Mouse (Mus musculus): ENCODE measurements at regions not wholly inside any gene's neighbourhood (a gene's known extent, or its start where the extent isn't known, plus 50 kb on each side); places are given as distances from the start of the nearest gene placed in this dataset.
"Not testable (repeated sequence)": the region's sequence is repeated elsewhere in the genome, so short reads cannot be mapped to it uniquely, and the experiment has no call there.

DNA sequence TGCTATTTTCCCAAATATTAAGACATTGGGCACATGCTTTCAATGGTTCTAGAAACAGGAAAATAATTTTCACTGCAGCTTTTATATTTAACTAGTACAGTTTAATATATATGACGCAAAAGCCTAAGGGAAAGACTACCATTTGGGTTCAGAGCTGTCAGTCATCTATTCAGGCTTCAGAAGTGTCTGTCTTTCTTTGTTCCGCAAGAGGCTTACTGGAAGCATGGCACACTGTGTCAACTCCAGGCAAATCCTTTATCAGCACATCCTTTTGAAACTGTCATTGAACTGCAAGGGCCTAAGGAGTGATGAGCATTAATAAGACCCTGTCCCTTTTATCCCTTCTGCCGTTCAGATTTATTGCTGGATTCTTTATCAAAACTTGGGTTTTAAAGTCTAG, 158.2 kb downstream of the Gm5152 start:
- not testable (repeated sequence) for H3K9me3 ChIP-seq (replicated peaks); H3K36me3 ChIP-seq; H3K27ac ChIP-seq (replicated peaks); H3K4me1 ChIP-seq; H3K27me3 ChIP-seq (replicated peaks); H3K4me3 ChIP-seq (replicated peaks); H3K4me2 ChIP-seq; H3K9ac ChIP-seq (replicated peaks); ATAC-seq (ENCODE audit: low FRiP score)
- WGBS = 77% methylated on average over 3 of the region's 3 CpGs

DNA sequence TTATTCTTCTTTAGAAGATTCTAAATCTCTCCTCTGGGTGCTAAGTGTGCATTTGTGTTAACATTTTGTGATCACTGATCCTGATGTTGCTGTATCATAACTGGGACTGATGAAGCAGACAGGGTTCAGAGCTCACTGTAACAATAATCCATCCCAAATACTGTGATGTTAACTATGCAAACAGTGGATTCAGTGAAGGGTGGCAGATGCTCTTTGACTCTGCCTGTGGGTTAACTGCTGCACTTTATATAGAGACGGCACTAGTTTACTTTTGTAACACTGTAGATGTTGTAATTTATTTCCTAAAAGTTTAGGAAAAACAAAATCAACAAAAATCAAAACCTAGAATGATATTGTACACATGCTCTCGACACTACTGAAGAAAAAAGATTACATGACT, 190.9 kb downstream of the Gm5152 start:
- ATAC-seq (ENCODE audit: low FRiP score) = no peak
- 79% methylated on average over 2 of the region's 2 CpGs for WGBS
- H3K4me2 ChIP-seq = no peak overlapping the region

DNA sequence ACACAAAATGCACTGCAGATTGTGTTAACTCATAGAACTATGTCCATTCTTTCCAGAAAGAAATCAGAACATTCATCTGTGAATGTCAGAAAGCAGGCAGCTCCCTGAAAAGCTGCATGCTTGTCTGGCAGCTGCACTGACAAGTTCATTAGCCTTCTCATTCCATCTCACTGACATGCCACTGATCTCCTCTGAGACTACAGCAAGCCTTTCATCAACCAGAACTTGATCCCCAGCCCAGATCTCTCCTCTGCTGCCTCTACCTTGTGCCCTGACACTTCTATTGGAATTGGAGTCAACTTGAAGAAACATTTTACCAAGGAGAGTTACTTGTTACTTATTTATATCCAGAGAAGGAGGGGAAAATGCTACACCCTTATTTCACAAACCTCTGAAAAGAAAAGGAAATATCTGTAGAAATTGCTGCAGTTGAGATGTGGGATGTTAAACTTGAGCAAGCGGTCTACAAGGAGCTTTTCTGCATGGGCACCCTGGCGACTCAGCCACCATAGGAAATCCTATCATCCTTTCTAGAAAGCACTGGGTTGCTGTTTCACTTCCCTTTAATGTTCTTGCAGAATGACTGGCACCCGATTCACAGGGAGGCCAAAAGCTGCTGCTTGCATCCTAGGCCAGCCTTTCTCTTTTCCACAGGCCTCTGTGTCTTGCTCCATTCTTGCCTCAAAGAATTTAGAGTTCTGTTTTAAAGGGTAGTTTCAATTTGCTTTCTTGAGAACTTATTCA, 191.5 kb downstream of the Gm5152 start:
- no peak for ATAC-seq (ENCODE audit: low FRiP score)
- Histone ChIP-seq H3K4me3 (replicated peaks) (no peak overlapping the region), H3K36me3 (no peaks in the 10 kb centered on the region), H3K9me3 (replicated peaks) (no peaks in the 10 kb centered on the region), H3K9ac (replicated peaks) (no peak overlapping the region), H3K4me1 (no peaks in the 10 kb centered on the region), H3K27ac (replicated peaks) (no peak overlapping the region), H3K27me3 (replicated peaks) (no peaks in the 10 kb centered on the region), H3K4me2 (no peak overlapping the region)
- WGBS = 80% methylated on average over 3 of the region's 3 CpGs

More for the DNA sequence above, 190.9 kb downstream of the Gm5152 start:
- no peaks in the 10 kb centered on the region for H3K4me1 ChIP-seq
- no peaks in the 10 kb centered on the region for H3K36me3 ChIP-seq
- no peak overlapping the region for H3K27ac ChIP-seq (replicated peaks)
- no peak overlapping the region for H3K9ac ChIP-seq (replicated peaks)
- H3K9me3 ChIP-seq (replicated peaks) = no peaks in the 10 kb centered on the region
- no peak overlapping the region for H3K4me3 ChIP-seq (replicated peaks)
- H3K27me3 ChIP-seq (replicated peaks) = no peaks in the 10 kb centered on the region

DNA sequence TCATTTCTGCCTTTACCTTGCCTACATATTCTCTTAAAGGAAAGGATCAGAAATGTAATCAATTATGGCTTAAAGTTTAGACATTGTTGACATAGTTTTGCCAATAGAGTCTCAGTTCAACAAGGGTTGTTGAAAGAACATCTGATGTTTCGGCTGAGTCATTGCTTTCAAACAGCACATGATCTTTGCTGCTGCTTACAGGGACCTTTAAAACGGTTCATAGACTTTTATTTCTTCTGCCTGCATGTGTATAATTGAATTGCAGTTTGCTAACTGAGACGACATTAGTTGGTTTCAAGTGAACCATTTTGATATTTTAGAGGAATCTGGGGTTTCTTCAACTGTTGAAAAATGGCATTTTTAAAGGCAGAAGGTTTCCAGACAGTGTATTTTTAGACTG, 204.7 kb downstream of the Gm5152 start:
- H3K27me3 ChIP-seq (replicated peaks) = no peaks in the 10 kb centered on the region
- no peak overlapping the region for H3K9ac ChIP-seq (replicated peaks)
- no peaks in the 10 kb centered on the region for H3K36me3 ChIP-seq
- no peak overlapping the region for H3K4me3 ChIP-seq (replicated peaks)
- peak; percentile 38; the same call in 1 of the 2 replicates for ATAC-seq (ENCODE audit: low FRiP score)
- H3K27ac ChIP-seq (replicated peaks) = no peak overlapping the region
- 40% methylated on average over 3 of the region's 3 CpGs for WGBS
- H3K9me3 ChIP-seq (replicated peaks) = no peaks in the 10 kb centered on the region
- no peak overlapping the region for H3K4me2 ChIP-seq
- H3K4me1 ChIP-seq = no peaks in the 10 kb centered on the region

DNA sequence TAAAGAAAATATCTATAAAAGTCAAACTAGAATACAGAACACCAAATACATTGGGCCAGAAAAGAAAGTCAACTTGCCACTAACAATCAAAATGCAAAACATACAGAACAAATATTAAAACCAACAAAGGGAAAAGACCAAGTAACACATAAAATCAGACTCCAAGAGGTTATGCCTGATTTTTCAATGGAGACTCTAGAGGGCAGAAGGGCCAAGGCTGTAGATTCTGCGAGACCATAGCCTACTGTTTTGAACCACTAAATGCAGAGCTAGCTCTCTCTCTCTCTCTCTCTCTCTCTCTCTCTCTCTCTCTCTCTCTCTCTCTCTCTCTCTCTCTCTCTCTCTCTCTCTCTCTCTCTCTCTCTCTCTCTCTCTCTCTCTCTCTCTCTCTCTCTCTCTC, 221.2 kb downstream of the Gm5152 start:
- H3K4me3 ChIP-seq (replicated peaks); H3K36me3 ChIP-seq; H3K9ac ChIP-seq (replicated peaks); H3K4me1 ChIP-seq; H3K27me3 ChIP-seq (replicated peaks); H3K27ac ChIP-seq (replicated peaks); ATAC-seq (ENCODE audit: low FRiP score); H3K9me3 ChIP-seq (replicated peaks); H3K4me2 ChIP-seq: not testable (repeated sequence)
- WGBS = 88% methylated on average over 1 of the region's 1 CpGs

All from neural tube, embryonic 15.5 days (tissue).